Mouse (Mus musculus) mouse embryonic stem cell (cell line): ENCODE data around the gene Cks1b.

Source experiments
- in situ Hi-C, 2 experiments: fragments of 300-500 bp; cut with MboI; formaldehyde crosslinking; loops; 1 replicate in 1 of 2; 3 replicates in 1 of 2; pipeline ENCODE4 v1.14.3; 2019 to 2020; ENCODE audit warnings: low sequenced_read_pairs in 2 of 2, low pct_unique_long_range_greater_than_20kb in 1 of 2, mixed read lengths in 1 of 2; ENCODE audit not compliant: unreplicated experiment in 1 of 2

Gene Cks1b

GRCm38 (mm10) chr3:89418170-89418860 is at the start of gene Cks1b, which contains the start of gene Shc1:
TSS of gene Cks1b (minus strand) at chr3:89418383.
TSS of gene Shc1 (plus strand) at chr3:89418443.
- in situ Hi-C loops, result no loop called here

GRCm38 (mm10) chr3:89458965-89459807 is 41.0 kb upstream of the Cks1b start:
- in situ Hi-C loops, result no loop called here

- in situ Hi-C loops, result no loop called here
These were observed 40.3 kb upstream of the Cks1b start for GRCm38 (mm10) chr3:89458372-89458964.

GRCm38 (mm10) chr3:89456726-89457665 is 38.8 kb upstream of the Cks1b start:
- in situ Hi-C loops, result no loop called here

- in situ Hi-C loops, result no loop called here
These were observed 37.7 kb upstream of the Cks1b start for GRCm38 (mm10) chr3:89455786-89456285.

GRCm38 (mm10) chr3:89454401-89455177 is 36.4 kb upstream of the Cks1b start, which contains the start of gene Pmvk:
TSS of gene Pmvk (plus strand) at chr3:89454541.
- in situ Hi-C loops, result no loop called here

- in situ Hi-C loops, result no loop called here
These were observed 33.7 kb upstream of the Cks1b start for GRCm38 (mm10) chr3:89451916-89452315.

GRCm38 (mm10) chr3:89449541-89449940 is 31.4 kb upstream of the Cks1b start:
- in situ Hi-C loops, result loop anchor here in 1 of 2 experiments (5.0 kb wide), 1 partner anchor 33 kb away; no protein-coding TSS in a partner anchor

- in situ Hi-C loops, result loop anchor here in 1 of 2 experiments (5.0 kb wide), 1 partner anchor 33 kb away; no protein-coding TSS in a partner anchor
These were observed 30.7 kb upstream of the Cks1b start for GRCm38 (mm10) chr3:89448720-89449537.

GRCm38 (mm10) chr3:89440691-89441090 is 22.5 kb upstream of the Cks1b start:
- in situ Hi-C loops, result no loop called here

GRCm38 (mm10) chr3:89437269-89437668 is 19.1 kb upstream of the Cks1b start:
- in situ Hi-C loops, result no loop called here

- in situ Hi-C loops, result no loop called here
These were observed 18.3 kb upstream of the Cks1b start, which contains the start of gene Pbxip1 for GRCm38 (mm10) chr3:89436176-89437113. TSS of gene Pbxip1 (plus strand) at chr3:89436706.

- in situ Hi-C loops, result no loop called here
These were observed 16.9 kb upstream of the Cks1b start for GRCm38 (mm10) chr3:89435041-89435440.

GRCm38 (mm10) chr3:89434532-89434931 is 16.3 kb upstream of the Cks1b start:
- in situ Hi-C loops, result no loop called here

GRCm38 (mm10) chr3:89432606-89433005 is 14.4 kb upstream of the Cks1b start:
- in situ Hi-C loops, result no loop called here
